Mouse (Mus musculus): ENCODE measurements around the gene Kcnj16.
A peak's percentile ranks its signal among the peaks of the same experiment; 100 is the strongest.

Gene Kcnj16

DNA sequence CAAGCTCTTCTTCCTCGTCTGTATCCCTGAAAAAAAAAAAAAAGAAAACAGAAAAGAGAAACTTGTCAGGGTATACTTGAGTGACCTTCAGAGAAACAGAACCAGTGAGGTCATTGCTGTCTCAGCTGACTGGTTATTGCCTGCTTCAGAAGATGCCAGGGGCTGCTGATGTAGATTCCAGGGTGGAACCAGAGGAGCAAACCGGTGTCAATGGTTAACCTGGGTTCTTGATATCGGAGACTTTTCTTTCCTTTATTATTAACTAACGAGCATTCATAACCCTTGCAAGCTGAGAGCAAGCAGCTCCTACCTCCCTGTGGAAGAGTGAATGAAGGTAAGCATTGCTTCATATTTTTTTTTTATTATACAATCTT lies at the start of gene Kcnj16:
Gene Kcnj16, plus strand, starts transcription at position 272 of the 374 bp plus-strand sequence.
- no peak for DNase-seq

DNA sequence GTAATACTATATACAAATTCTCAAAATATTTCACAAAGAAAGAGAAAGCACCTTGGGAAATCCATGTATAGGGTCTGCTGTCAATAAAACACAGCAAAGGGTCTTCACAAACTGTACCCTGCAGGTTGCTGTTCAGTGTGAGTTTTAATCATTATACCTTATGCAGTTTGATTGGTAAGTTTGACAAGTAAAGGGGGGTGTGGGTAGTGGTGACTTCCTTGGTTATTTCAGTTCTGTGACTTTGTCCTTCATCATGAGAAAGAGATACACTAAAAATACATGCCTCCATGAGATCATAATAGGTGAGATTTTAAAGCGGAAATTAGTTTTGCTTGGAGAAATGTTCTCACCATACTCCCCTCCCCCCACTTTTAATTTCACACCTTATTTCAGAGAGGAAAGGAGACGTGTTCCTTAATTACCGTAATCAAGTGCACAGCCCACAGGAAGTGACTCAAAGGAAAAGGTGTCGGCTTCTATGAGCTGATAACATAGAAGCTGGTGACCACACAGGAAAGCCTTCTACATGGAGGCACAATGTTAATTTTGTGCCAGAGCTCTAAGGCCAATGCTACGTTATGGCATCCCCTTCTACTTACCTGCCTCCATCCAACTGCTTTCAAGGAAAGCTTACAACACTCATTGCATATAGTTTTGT lies 48.9 kb upstream of the Kcnj16 start:
- no peak for DNase-seq

DNA sequence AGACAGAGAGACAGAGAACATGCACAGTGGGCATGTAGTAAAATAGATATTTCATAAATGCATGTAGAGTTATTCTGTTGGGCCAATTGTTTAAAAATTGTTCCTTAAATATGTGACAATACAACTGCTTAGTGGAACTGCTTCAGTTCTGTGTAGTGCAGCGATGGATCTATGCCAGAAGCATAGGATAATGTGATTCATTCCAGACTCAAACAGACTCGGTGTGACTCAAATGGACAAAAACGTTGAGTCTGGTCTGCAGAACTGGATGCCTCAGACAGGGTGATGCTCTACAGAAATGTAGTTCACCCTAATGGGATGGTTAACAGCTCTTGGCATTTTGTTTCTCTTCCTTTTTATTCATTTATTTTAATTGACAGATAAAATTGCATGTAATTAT lies 32.1 kb upstream of the Kcnj16 start:
- DNase-seq: no peak

DNA sequence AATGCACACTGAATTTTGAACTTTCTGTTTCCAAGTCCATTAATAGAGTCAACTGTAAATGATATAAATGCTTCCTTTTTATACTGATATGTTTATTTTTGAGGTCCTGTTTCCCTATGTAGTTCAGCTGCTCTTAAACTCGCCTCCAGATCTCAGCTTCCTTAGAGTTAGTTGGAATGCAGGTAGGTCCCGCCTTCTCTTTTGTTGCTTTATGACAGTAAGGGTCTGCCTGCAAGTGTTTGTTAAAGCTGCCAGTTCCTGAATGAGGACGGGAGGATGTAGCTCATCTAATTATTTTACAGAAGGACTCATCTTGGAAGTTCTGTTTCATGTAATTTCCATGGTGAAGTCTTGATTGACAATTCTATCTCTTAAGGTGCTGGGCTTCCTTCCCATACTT lies 25.6 kb upstream of the Kcnj16 start:
- DNase-seq: no peak

DNA sequence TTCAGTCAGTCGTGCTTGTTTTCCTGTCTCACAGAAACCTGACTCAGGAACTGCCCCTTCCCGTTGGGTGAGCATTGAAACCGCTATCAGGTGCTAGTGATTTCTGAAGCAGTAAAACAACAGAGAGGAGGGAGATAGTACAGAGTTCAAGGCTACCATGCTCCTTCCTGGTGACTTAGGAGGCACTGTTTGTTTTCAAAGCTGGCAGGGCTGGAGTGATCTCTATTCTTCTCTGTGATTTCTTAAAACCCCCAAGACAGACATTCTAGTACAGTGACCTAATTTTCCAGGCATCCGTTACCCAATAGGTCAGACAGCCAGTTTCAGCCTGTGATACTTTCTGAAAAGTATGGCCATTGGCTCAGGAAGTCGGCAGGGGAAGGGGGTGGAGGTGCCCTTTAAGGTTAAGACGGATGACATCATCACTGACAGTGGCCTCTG lies 25.1 kb upstream of the Kcnj16 start:
- no peak for DNase-seq

DNA sequence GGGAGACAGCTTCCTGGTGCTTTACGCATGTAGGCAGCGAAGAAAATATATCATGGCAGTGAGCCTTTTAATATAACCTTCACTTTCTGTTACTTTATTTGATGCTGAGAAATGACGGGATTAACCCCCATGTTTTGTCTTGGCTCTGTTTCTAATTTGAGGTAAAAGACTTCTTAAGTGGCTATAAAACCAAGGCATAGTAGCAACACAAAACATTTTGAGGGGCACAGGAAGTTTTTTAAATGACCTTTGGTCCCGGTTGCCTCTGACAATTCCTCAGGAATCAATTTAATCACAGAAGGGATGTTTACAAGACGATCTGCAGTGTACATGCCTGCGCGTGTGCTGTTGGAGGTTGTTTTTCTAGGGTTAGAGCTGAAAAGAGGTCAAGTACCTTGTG lies 11.2 kb upstream of the Kcnj16 start:
- no peak for DNase-seq

DNA sequence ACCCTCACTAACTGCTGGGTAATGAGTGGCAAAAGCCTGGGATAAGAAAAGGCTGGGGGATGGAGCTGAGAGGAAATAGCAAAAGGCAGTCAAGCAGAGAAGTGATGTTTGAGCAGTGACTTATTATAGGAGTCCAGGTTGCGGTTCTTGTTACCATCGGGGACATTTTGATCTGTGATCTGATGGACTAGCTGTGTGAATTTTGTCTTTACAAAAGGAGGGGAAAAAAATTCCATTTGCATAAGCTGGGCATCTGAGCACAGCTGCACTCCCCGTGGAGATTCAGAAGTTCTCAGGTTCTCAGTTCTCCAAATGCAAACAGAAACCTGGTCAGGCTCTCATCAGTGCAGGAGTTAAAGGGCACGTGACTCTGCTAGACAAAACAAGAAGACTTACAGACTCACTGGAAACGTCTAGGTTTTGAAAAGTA lies 6.2 kb upstream of the Kcnj16 start:
- no peak for DNase-seq

DNA sequence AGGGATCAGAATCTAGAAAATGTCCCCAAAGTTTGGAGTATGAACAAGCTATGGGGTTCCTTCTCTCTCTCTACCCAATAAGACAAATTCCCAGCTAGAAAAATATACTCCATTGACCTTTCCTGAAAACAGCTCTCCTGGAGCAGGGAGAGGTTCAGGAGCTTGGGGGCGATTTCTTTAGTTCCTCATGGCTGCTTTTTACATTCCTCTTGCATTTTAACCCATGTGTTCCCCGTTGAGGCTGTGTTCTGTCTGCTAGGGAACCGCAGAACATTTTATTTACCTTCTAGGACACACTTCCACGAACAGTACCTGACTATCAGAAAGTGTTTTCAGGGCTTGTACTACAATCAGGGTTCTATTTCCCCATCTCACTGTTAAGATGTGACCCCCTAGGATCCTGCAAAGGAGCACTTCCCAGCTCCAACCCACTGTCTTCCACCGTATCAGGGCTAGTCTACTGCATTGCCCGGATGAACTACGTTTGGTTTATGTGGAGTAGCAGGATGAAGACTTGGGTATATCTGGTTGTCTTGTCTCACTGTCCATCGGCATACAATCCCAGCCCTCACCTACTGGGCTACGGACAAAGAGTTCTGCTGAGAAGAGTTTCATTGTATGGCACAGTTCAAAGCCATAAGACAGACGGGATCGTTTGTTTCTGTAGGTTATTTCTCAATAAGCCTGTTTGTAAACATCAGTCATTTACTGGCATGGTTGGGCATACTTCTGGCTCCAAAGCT lies 643 bp upstream of the Kcnj16 start:
- no peak for DNase-seq

DNA sequence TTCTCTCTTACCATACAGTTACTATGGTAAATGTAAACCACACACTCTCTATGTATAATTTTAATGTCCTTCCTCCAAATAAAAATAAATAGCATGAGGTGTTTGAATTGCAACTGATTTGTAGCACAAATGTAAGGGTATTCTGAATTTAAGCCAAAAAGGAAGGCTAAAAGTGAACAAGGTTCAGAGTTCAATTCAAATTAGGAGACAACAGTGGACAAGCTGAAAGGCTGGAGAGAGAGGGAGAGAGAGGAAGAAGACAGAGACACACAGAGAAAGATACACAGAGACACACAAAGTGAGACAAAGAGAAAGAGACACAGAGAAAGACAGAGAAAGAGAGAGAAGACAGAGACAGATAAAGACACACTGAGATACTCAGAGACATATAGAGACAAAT lies 1.1 kb downstream of the Kcnj16 start:
- DNase-seq: no peak

DNA sequence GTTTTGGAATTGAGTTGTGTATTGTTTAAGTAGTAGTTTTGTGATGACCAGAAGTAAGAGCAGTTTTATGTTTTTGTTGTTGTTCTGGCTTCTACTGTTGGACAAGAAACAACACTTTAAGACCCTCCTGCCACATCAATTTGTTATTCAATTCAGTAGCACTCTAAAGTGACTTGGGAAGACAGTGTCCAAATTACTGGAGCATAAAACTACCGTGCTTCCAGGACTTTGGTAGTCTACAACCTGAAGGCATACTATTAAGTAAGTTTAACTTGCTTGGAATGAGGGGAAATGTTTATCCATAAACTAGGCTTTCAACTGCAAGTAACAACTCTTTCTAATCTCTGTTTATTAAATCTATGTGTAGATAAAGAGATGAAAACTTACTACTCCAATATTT lies 17.7 kb downstream of the Kcnj16 start:
- DNase-seq: no peak

DNA sequence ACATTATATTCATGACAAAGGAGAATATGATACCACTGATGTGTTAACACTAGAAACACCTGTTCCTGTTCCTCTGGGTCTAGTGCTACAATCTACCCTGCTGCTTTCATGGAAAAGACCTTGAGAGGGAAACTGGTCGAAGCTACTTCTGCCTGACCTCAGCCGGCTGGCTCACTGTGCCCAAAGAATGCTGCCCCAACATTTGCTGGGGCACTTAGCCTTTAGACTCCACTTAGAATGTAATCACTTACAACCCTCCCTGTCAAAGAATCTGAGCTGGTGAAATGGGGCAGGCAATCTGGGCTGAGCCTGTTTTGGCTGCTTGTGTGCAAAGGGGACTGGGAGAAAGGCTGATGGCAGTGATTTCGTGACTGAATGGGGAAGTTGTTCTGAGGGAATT lies 18.1 kb downstream of the Kcnj16 start:
- no peak for DNase-seq

DNA sequence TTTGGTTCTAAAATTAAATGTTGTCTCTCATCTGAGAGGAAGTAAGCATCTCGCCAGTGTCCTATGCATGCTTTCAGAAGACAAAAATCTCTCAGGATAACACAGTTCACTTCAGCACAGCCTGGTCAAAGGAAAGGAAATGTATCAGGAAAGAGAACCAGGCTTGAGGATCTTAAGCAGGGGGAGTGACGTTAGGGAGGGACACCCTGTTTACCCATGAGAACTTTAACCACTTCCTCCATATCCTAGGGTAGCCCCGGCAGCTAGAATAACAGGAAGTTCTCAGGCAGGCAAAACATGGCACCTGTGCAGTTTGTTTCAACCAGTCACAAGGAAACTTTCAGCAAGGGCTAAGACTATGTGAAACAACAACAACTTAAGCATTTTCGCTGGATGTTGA lies 25.8 kb downstream of the Kcnj16 start:
- peak; percentile 49 for DNase-seq

DNA sequence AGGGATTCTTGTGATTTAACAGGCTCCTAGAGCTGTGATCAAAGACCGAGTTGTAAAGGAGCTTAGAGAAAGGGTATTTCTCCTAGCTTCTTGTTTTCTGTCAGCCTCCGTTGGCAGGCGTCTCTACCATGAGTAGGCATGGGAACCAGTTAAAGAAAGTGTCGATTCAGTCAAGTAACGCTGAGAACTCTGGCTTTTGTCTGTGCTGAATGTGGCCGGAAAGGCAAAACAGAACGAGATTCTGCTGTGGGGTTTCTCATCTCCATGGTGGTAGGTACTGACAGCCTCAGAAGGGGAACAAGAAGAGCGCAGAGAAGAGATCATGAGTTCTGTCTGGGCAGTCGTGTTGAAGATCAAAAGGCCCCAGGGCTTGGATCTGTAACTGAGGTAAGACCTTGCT lies 29.4 kb downstream of the Kcnj16 start:
- peak; percentile 36 for DNase-seq

DNA sequence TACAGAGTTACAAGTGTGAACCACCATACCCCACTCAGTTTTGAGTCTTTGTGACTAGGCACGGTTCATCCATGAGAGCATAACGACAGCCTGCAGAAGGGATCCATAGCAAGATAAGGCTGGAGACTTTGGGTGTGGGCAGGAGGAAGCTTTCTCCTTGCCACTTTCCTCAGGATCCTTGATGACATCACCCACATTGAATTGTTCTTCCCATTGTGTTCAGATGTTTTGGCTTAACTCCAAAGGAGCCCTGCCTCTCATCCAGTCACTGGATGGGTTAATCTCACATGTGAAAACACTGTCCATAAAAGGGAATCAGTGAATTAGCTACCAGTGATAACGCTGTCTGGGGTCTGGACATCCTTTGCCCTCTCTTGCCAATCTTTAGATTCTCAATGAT lies 37.3 kb downstream of the Kcnj16 start:
- DNase-seq: no peak

DNA sequence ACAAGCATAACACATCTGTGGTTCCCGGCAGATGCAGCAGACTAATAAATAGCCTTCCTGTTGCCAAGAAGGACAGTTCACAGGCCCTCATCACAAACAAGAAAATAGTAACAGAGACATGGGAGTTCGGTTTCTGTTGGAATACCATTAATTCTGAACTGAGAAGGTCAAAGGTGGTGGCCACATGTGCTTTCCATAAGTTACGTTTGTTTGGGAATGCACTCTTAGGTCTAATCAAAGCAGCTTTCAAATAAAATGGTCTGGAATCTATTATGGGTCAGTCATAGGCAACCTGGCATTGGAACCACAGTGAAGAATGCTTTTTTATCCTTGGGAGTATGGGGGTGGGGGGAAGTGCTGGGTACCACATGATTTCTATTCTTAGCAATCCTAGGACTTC lies 41.6 kb downstream of the Kcnj16 start:
- no peak for DNase-seq

DNA sequence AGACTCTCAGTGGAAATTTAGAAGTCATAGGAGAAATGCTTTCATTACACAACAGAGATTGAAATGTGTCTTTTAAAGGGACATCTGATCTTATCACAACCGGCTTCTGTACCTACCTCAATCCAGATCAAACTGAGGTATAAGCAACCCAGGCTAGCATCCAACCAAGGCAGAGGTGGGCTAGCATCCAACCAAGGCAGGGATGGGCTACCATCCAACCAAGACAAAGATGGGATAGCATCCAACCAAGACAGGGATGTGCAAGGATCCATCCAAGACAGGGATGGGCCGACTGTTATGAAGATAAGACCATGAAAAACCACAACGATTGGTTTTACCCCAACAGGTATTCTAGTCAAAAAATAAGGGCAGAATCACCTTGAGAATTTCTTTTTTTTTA lies 48.4 kb downstream of the Kcnj16 start:
- no peak for DNase-seq

DNA sequence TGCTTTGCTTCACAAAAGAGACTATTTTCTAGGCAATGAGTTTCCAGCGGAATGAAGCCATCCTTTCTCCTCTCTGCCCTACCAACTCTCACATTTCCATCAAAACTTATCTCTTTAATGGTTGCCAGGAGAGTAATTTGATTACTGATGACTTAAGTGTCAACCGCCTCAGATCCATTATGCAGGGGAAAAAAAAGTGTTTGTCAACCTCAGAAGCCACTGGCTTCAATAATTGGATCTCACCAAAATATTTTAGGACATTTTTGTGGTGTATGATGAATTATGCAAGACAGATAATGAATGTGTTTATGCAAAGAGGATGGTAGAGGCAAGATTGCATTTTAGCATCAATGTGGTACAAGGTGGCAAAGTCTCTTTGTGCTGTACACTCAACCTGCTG lies 52.4 kb downstream of the Kcnj16 start:
- no peak for DNase-seq

DNA sequence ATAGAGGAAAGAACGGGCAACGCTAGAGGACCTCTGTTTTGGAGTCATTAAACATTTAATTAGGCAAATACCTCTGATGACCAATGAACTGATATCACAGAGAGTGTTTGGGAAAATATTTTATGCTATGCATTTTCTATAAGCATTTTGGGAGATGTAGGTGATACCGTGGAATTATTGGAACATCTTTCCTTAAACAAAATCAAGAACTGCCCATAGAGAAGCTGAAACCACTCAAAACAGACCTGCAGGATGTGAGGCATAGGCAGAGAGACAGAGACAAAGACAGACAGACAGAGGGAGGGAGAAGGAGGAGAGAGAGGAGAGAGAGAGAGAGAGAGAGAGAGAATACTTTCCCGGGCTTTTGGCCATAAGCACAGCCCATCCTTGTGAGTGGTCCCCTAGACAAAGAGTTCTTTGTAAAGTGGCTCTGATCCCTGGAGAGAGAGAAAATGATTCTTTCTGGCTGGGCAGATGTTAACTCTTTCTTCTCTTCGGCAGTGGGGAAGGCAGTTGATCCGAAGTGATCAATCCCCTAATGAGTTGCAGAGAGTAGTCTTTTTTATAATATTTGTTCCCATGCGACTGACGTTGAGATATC lies 54.9 kb downstream of the Kcnj16 start:
- DNase-seq: no peak

DNA sequence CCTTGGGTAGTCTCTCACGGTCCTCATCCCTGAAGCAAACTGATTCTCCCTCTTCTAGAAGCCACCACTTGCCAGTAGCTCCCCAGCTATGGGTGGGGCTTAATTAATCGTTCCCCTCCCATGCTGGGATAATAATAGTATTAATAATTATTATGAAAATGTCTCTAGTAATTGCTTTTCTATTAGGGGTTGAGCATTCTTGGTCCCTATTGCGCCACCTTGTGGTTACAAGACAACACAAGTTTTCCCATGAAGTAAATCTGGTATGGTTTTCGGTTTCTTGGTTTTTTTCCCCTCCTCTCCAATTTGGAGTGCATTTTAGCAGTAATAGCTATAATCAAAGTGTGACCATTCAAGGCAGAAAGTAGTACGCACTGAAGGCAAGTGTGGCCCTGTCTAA lies 74.3 kb downstream of the Kcnj16 start:
- peak; percentile 63 for DNase-seq

DNA sequence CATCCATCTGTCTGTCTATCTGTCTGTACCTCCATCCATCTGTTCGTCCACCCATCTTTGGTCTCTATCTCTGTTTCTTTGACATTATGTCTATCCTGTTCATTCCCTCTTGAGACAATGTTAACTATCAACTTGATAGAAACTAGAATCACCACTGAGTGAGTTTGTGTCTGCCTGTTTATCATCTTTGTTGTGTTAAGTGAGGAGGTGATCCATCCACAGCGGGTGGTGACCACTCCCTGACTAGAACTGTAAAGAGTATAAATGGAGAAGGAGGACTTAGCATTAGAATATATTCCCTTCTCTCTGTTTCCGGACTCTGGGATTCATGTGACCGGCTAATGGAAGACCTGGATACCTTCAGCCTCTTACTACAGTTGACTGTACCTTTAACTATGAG lies 75.5 kb downstream of the Kcnj16 start:
- DNase-seq: no peak

DNA sequence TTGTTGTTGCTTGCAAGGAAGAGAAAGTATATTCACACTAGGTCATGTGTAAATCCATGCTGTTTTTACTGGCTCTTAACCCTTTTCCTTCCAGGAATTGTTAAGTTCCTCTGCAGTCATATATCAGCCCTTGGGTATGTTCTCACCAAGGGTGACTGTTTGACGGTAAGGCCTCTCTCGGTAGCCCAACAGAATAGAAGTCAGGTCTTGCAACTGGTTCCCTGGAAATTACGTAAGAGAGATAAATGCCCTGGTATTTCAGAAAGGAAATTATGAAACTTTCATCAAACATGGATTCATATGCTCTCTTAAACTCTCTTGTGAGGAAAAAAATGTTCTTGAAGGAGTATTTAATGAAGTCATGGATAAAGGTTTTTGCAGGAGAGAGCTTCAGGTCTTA lies 86.4 kb downstream of the Kcnj16 start:
- DNase-seq: no peak

DNA sequence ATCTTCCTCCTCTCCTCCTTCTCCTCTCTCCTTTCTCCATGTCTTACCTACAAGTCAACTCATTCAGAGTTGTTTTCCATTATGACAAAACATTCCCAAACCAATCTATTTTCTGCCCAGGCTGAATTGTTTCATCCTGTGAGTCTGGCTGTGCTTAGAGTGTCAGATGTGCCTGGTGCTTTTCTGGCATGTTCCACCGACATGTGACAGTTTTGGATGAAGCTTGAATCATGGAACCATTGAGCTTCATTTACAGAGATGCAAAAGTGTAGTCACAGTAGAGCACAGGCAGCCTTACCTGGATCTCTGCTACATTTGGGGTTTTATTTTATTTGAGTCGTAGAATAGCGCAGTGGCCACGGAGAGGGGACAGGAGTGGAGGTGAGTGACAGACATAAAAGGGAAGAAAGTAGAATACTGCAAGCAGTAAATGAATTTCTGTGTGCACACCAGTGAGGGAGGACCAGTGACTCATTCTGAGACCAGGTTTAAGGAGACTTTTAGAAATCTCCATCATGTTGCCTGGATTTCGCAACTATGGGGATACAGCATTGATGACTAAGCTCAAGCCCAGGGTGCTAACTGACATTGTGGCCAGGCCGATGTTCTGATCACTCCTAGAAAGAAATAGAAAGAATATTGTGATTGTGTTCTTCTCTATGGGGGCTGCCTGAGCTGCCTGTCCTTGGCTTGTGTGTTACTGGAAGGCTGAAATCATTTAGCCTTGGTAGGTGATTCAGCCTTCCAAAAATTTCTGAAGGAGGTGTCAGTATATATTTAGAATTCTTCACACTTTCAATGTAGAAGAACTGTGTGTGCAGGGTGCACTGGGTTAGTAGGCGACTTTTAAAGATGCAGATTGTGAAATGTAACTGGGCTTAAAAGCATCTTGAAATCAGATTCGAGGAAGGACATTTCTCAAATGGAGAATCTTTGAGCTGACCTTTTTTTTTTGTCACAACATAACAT lies 87.3 kb downstream of the Kcnj16 start:
- DNase-seq: no peak

DNA sequence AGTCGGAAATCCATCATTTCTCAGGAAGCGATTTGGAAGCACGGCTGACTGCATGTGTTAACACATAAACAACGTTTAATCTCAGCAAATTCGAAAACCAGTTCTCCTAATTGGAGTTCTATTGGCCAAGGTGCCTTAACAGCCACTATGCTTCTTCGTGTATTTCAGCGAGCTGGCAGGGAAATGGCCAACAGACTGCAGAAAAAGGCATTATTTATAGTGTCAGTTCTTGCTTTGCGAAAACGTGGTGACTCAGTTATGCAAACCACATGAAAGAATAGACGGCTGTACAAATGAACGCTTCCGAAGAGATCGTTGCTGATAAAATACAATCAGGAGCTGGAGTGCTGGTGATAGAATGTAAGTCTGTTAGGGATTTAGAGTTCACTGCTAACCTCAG lies 88.2 kb downstream of the Kcnj16 start:
- no peak for DNase-seq
